Mouse (Mus musculus): Measurements from ENCODE around the gene Fzd1. TPM values are rescaled to one million over a fixed set of nuclear protein-coding genes. Genes with fewer than 3 reads are reported as not detected.
A peak's percentile ranks its signal among the peaks of the same experiment; 100 is the strongest.

The Fzd1 gene
- polyA plus RNA-seq (2012; ENCODE audit: insufficient read depth, low replicate concordance), result 0.07 TPM in 1 of 2 replicates, not detected in the other

GRCm38 (mm10) chr5:4757902-4758301 lies at the start of gene Fzd1:
TSS of gene Fzd1 (minus strand) at chr5:4758035.
- no peak for TF ChIP-seq GATA1 (IDR thresholded peaks at IDR 0.05; ENCODE audit: borderline replicate concordance, low read length)
- TF ChIP-seq FLI1 (IDR thresholded peaks at IDR 0.05; ENCODE audit: low read length), result no peak
- Histone ChIP-seq H3K9me3 (peaks cover 19% of the 10 kb centered on the region), H3K4me1 (peaks cover 23% of the 10 kb centered on the region), H3K27me3 (replicated peaks) (peaks cover 66% of the 10 kb centered on the region), H3K4me3 (replicated peaks) (peak within 1 kb of the TSS; percentile 90), H3K36me3 (replicated peaks; ENCODE audit: low read length) (no peaks in the 10 kb centered on the region)

- no peaks in the 10 kb centered on the region for H3K9me3 ChIP-seq
- no peaks in the 10 kb centered on the region for H3K27me3 ChIP-seq (replicated peaks)
- TF ChIP-seq GATA1 (IDR thresholded peaks at IDR 0.05; ENCODE audit: borderline replicate concordance, low read length) (no peak), FLI1 (IDR thresholded peaks at IDR 0.05; ENCODE audit: low read length) (no peak)
- H3K4me1 ChIP-seq, result no peaks in the 10 kb centered on the region
- no peaks in the 10 kb centered on the region for H3K36me3 ChIP-seq (replicated peaks; ENCODE audit: low read length)
- no peak overlapping the region for H3K4me3 ChIP-seq (replicated peaks)
These were observed 47.4 kb upstream of the Fzd1 start for GRCm38 (mm10) chr5:4805228-4805627.

- Histone ChIP-seq H3K4me1 (no peaks in the 10 kb centered on the region), H3K27me3 (replicated peaks) (no peaks in the 10 kb centered on the region), H3K9me3 (peaks cover 3% of the 10 kb centered on the region; the same call in 1 of the 2 replicates), H3K4me3 (replicated peaks) (no peak overlapping the region), H3K36me3 (replicated peaks; ENCODE audit: low read length) (no peaks in the 10 kb centered on the region)
- TF ChIP-seq GATA1 (IDR thresholded peaks at IDR 0.05; ENCODE audit: borderline replicate concordance, low read length) (no peak), FLI1 (IDR thresholded peaks at IDR 0.05; ENCODE audit: low read length) (no peak)
These were observed 45.9 kb upstream of the Fzd1 start for GRCm38 (mm10) chr5:4803708-4804107.

GRCm38 (mm10) chr5:4801971-4802370 lies 44.1 kb upstream of the Fzd1 start:
- TF ChIP-seq FLI1 (IDR thresholded peaks at IDR 0.05; ENCODE audit: low read length) (no peak), GATA1 (IDR thresholded peaks at IDR 0.05; ENCODE audit: borderline replicate concordance, low read length) (no peak)
- H3K9me3 ChIP-seq, result peaks cover 6% of the 10 kb centered on the region; the same call in 1 of the 2 replicates
- H3K27me3 ChIP-seq (replicated peaks), result no peaks in the 10 kb centered on the region
- no peak overlapping the region for H3K4me3 ChIP-seq (replicated peaks)
- no peaks in the 10 kb centered on the region for H3K36me3 ChIP-seq (replicated peaks; ENCODE audit: low read length)
- no peaks in the 10 kb centered on the region for H3K4me1 ChIP-seq

- TF ChIP-seq FLI1 (IDR thresholded peaks at IDR 0.05; ENCODE audit: low read length) (no peak), GATA1 (IDR thresholded peaks at IDR 0.05; ENCODE audit: borderline replicate concordance, low read length) (no peak)
- Histone ChIP-seq H3K9me3 (peaks cover 9% of the 10 kb centered on the region; the same call in 1 of the 2 replicates), H3K4me3 (replicated peaks) (no peak overlapping the region), H3K27me3 (replicated peaks) (no peaks in the 10 kb centered on the region), H3K36me3 (replicated peaks; ENCODE audit: low read length) (no peaks in the 10 kb centered on the region), H3K4me1 (no peaks in the 10 kb centered on the region)
These were observed 43.4 kb upstream of the Fzd1 start for GRCm38 (mm10) chr5:4801096-4801850.

GRCm38 (mm10) chr5:4791219-4791618 lies 33.4 kb upstream of the Fzd1 start:
- H3K27me3 ChIP-seq (replicated peaks), result no peaks in the 10 kb centered on the region
- H3K36me3 ChIP-seq (replicated peaks; ENCODE audit: low read length), result no peaks in the 10 kb centered on the region
- no peak overlapping the region for H3K4me3 ChIP-seq (replicated peaks)
- no peaks in the 10 kb centered on the region for H3K4me1 ChIP-seq
- TF ChIP-seq GATA1 (IDR thresholded peaks at IDR 0.05; ENCODE audit: borderline replicate concordance, low read length), result no peak
- TF ChIP-seq FLI1 (IDR thresholded peaks at IDR 0.05; ENCODE audit: low read length), result no peak
- H3K9me3 ChIP-seq, result peaks cover 15% of the 10 kb centered on the region

- H3K4me1 ChIP-seq, result no peaks in the 10 kb centered on the region
- TF ChIP-seq FLI1 (IDR thresholded peaks at IDR 0.05; ENCODE audit: low read length) (no peak), GATA1 (IDR thresholded peaks at IDR 0.05; ENCODE audit: borderline replicate concordance, low read length) (no peak)
- H3K4me3 ChIP-seq (replicated peaks), result no peak overlapping the region
- H3K36me3 ChIP-seq (replicated peaks; ENCODE audit: low read length), result no peaks in the 10 kb centered on the region
- no peaks in the 10 kb centered on the region for H3K27me3 ChIP-seq (replicated peaks)
- H3K9me3 ChIP-seq, result peaks cover 15% of the 10 kb centered on the region
These were observed 32.4 kb upstream of the Fzd1 start for GRCm38 (mm10) chr5:4790265-4790664.

GRCm38 (mm10) chr5:4788484-4788883 lies 30.6 kb upstream of the Fzd1 start:
- Histone ChIP-seq H3K36me3 (replicated peaks; ENCODE audit: low read length) (no peaks in the 10 kb centered on the region), H3K9me3 (peaks cover 6% of the 10 kb centered on the region), H3K27me3 (replicated peaks) (no peaks in the 10 kb centered on the region), H3K4me3 (replicated peaks) (no peak overlapping the region), H3K4me1 (no peaks in the 10 kb centered on the region)
- no peak for TF ChIP-seq GATA1 (IDR thresholded peaks at IDR 0.05; ENCODE audit: borderline replicate concordance, low read length)
- TF ChIP-seq FLI1 (IDR thresholded peaks at IDR 0.05; ENCODE audit: low read length), result no peak

- Histone ChIP-seq H3K27me3 (replicated peaks) (no peaks in the 10 kb centered on the region), H3K9me3 (no peaks in the 10 kb centered on the region; the same call in 1 of the 2 replicates), H3K4me1 (no peaks in the 10 kb centered on the region), H3K36me3 (replicated peaks; ENCODE audit: low read length) (no peaks in the 10 kb centered on the region), H3K4me3 (replicated peaks) (no peak overlapping the region)
- TF ChIP-seq GATA1 (IDR thresholded peaks at IDR 0.05; ENCODE audit: borderline replicate concordance, low read length) (no peak), FLI1 (IDR thresholded peaks at IDR 0.05; ENCODE audit: low read length) (no peak)
These were observed 29.0 kb upstream of the Fzd1 start for GRCm38 (mm10) chr5:4786816-4787215.

- TF ChIP-seq GATA1 (IDR thresholded peaks at IDR 0.05; ENCODE audit: borderline replicate concordance, low read length), result no peak
- no peak for TF ChIP-seq FLI1 (IDR thresholded peaks at IDR 0.05; ENCODE audit: low read length)
These were observed 20.4 kb upstream of the Fzd1 start for GRCm38 (mm10) chr5:4778274-4778673.

More at GRCm38 (mm10) chr5:4778274-4778673, 20.4 kb upstream of the Fzd1 start:
- H3K27me3 ChIP-seq (replicated peaks), result no peaks in the 10 kb centered on the region
- H3K9me3 ChIP-seq, result no peaks in the 10 kb centered on the region
- H3K4me3 ChIP-seq (replicated peaks), result no peak overlapping the region
- H3K4me1 ChIP-seq, result no peaks in the 10 kb centered on the region
- H3K36me3 ChIP-seq (replicated peaks; ENCODE audit: low read length), result no peaks in the 10 kb centered on the region

Data from megakaryocyte, embryonic 14.5 days (primary cell).